Mouse (Mus musculus): Measurements from ENCODE around the gene Dcakd. TPM values are rescaled to one million over a fixed set of nuclear protein-coding genes. Genes with fewer than 3 reads are reported as not detected.

Gene Dcakd
- total and polyA plus RNA-seq, 2 experiments from 2014 or later: 165 to 191 TPM

GRCm38 (mm10) chr11:103027570-103028175, 460 bp downstream of the Dcakd start:
- Histone ChIP-seq H3K36me3 (ENCODE audit: insufficient read depth, low read length) (no peaks in the 10 kb centered on the region), H3K9ac (replicated peaks; ENCODE audit: low read length, poor library complexity, severe bottlenecking) (peak overlapping the region; percentile 54), H3K4me2 (ENCODE audit: low read depth, low read length, poor library complexity, severe bottlenecking) (peak overlapping the region; percentile 57), H3K9me3 (ENCODE audit: low read length) (no peaks in the 10 kb centered on the region), H3K4me3 (ENCODE audit: low read depth, low read length) (peak overlapping the region; percentile 66), H3K27ac (ENCODE audit: low read depth, low read length) (peak overlapping the region; percentile 65), H3K4me1 (ENCODE audit: insufficient read depth, low read length) (peaks cover 12% of the 10 kb centered on the region; the same call in 1 of the 2 replicates), H3K27me3 (ENCODE audit: insufficient read depth, low read length) (no peaks in the 10 kb centered on the region)
- DNase-seq (ENCODE audit: low spot score) (no peak), ATAC-seq (ENCODE audit: low FRiP score) (peak; percentile 25)
- TF ChIP-seq CTCF (IDR thresholded peaks at IDR 0.05): no peak
- WGBS: 19% methylated on average over 8 of the region's 8 CpGs

GRCm38 (mm10) chr11:103026901-103027300, 1.2 kb downstream of the Dcakd start:
- DNase-seq (ENCODE audit: low spot score) (no peak), ATAC-seq (ENCODE audit: low FRiP score) (no peak)
- peak overlapping the region; percentile 57; the same call in 1 of the 2 replicates for H3K4me2 ChIP-seq (ENCODE audit: low read depth, low read length, poor library complexity, severe bottlenecking)

GRCm38 (mm10) chr11:103023974-103024373, 4.2 kb downstream of the Dcakd start:
- Histone ChIP-seq H3K9ac (replicated peaks; ENCODE audit: low read length, poor library complexity, severe bottlenecking) (no peak overlapping the region), H3K4me1 (ENCODE audit: insufficient read depth, low read length) (peaks cover 6% of the 10 kb centered on the region; the same call in 1 of the 2 replicates), H3K9me3 (ENCODE audit: low read length) (no peaks in the 10 kb centered on the region), H3K4me2 (ENCODE audit: low read depth, low read length, poor library complexity, severe bottlenecking) (no peak overlapping the region), H3K27ac (ENCODE audit: low read depth, low read length) (no peak overlapping the region), H3K36me3 (ENCODE audit: insufficient read depth, low read length) (no peaks in the 10 kb centered on the region), H3K4me3 (ENCODE audit: low read depth, low read length) (no peak overlapping the region), H3K27me3 (ENCODE audit: insufficient read depth, low read length) (no peaks in the 10 kb centered on the region)
- ATAC-seq (ENCODE audit: low FRiP score): no peak
- 81% methylated on average over 3 of the region's 3 CpGs for WGBS
- DNase-seq (ENCODE audit: low spot score): no peak
- TF ChIP-seq CTCF (IDR thresholded peaks at IDR 0.05): no peak

More at GRCm38 (mm10) chr11:103026901-103027300, 1.2 kb downstream of the Dcakd start:
- Histone ChIP-seq H3K9ac (replicated peaks; ENCODE audit: low read length, poor library complexity, severe bottlenecking) (no peak overlapping the region), H3K4me3 (ENCODE audit: low read depth, low read length) (no peak overlapping the region), H3K27ac (ENCODE audit: low read depth, low read length) (no peak overlapping the region), H3K27me3 (ENCODE audit: insufficient read depth, low read length) (no peaks in the 10 kb centered on the region), H3K36me3 (ENCODE audit: insufficient read depth, low read length) (no peaks in the 10 kb centered on the region), H3K9me3 (ENCODE audit: low read length) (no peaks in the 10 kb centered on the region), H3K4me1 (ENCODE audit: insufficient read depth, low read length) (peaks cover 12% of the 10 kb centered on the region; the same call in 1 of the 2 replicates)
- 92% methylated on average over 3 of the region's 3 CpGs for WGBS
- no peak for TF ChIP-seq CTCF (IDR thresholded peaks at IDR 0.05)

- no peak overlapping the region for H3K4me2 ChIP-seq (ENCODE audit: low read depth, low read length, poor library complexity, severe bottlenecking)
- H3K4me3 ChIP-seq (ENCODE audit: low read depth, low read length): no peak overlapping the region
- H3K9me3 ChIP-seq (ENCODE audit: low read length): no peaks in the 10 kb centered on the region
- 73% methylated on average over 3 of the region's 3 CpGs for WGBS
- H3K36me3 ChIP-seq (ENCODE audit: insufficient read depth, low read length): no peaks in the 10 kb centered on the region
- no peak for ATAC-seq (ENCODE audit: low FRiP score)
- TF ChIP-seq CTCF (IDR thresholded peaks at IDR 0.05): no peak
- H3K27ac ChIP-seq (ENCODE audit: low read depth, low read length): no peak overlapping the region
- H3K9ac ChIP-seq (replicated peaks; ENCODE audit: low read length, poor library complexity, severe bottlenecking): no peak overlapping the region
- H3K27me3 ChIP-seq (ENCODE audit: insufficient read depth, low read length): no peaks in the 10 kb centered on the region
- H3K4me1 ChIP-seq (ENCODE audit: insufficient read depth, low read length): peaks cover 5% of the 10 kb centered on the region; the same call in 1 of the 2 replicates
- no peak for DNase-seq (ENCODE audit: low spot score)
These were observed 7.3 kb downstream of the Dcakd start for GRCm38 (mm10) chr11:103020713-103021335.

GRCm38 (mm10) chr11:103019325-103019724, 8.8 kb downstream of the Dcakd start:
- Histone ChIP-seq H3K4me1 (ENCODE audit: insufficient read depth, low read length) (peaks cover 8% of the 10 kb centered on the region; the same call in 1 of the 2 replicates), H3K36me3 (ENCODE audit: insufficient read depth, low read length) (no peaks in the 10 kb centered on the region), H3K9me3 (ENCODE audit: low read length) (no peaks in the 10 kb centered on the region), H3K27me3 (ENCODE audit: insufficient read depth, low read length) (no peaks in the 10 kb centered on the region), H3K4me3 (ENCODE audit: low read depth, low read length) (no peak overlapping the region), H3K4me2 (ENCODE audit: low read depth, low read length, poor library complexity, severe bottlenecking) (no peak overlapping the region), H3K27ac (ENCODE audit: low read depth, low read length) (no peak overlapping the region), H3K9ac (replicated peaks; ENCODE audit: low read length, poor library complexity, severe bottlenecking) (no peak overlapping the region)
- WGBS: 91% methylated on average over 7 of the region's 7 CpGs
- TF ChIP-seq CTCF (IDR thresholded peaks at IDR 0.05): no peak
- ATAC-seq (ENCODE audit: low FRiP score): no peak
- DNase-seq (ENCODE audit: low spot score): no peak

GRCm38 (mm10) chr11:103018860-103019259, 9.3 kb downstream of the Dcakd start:
- Histone ChIP-seq H3K4me1 (ENCODE audit: insufficient read depth, low read length) (peaks cover 8% of the 10 kb centered on the region; the same call in 1 of the 2 replicates), H3K9ac (replicated peaks; ENCODE audit: low read length, poor library complexity, severe bottlenecking) (no peak overlapping the region), H3K9me3 (ENCODE audit: low read length) (no peaks in the 10 kb centered on the region), H3K4me2 (ENCODE audit: low read depth, low read length, poor library complexity, severe bottlenecking) (no peak overlapping the region), H3K4me3 (ENCODE audit: low read depth, low read length) (no peak overlapping the region), H3K27ac (ENCODE audit: low read depth, low read length) (no peak overlapping the region), H3K36me3 (ENCODE audit: insufficient read depth, low read length) (no peaks in the 10 kb centered on the region), H3K27me3 (ENCODE audit: insufficient read depth, low read length) (no peaks in the 10 kb centered on the region)
- WGBS: 83% methylated on average over 6 of the region's 6 CpGs
- no peak for DNase-seq (ENCODE audit: low spot score)
- no peak for ATAC-seq (ENCODE audit: low FRiP score)
- TF ChIP-seq CTCF (IDR thresholded peaks at IDR 0.05): no peak

Data from midbrain, postnatal 0 days (tissue).